Mouse (Mus musculus): ENCODE measurements at regions not wholly inside any gene's neighbourhood (a gene's known extent, or its start where the extent isn't known, plus 50 kb on each side); places are given as distances from the start of the nearest gene placed in this dataset.

DNA sequence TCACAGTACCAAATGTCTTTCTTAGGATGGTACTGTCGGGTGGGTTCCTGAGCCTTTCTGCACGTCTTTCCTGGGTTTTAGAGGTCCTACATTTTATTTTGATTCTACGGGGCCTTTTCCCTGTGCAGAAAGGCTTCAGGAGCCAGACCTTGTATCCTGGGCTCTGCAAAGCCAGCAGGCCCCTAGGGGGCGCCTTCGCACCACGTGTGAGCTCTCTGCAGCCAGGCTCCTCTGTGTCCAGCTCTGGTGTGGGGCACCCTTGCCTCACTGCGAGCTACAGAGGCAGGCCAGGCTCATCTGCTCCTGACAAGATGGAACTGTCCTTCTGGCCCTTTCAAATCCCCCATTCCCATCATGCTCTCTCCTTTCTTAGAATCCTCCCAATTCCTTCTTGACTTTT is 53.3 kb upstream of the Usp3 start:
- DNase-seq (ENCODE audit: low read depth): peak; percentile 41

DNA sequence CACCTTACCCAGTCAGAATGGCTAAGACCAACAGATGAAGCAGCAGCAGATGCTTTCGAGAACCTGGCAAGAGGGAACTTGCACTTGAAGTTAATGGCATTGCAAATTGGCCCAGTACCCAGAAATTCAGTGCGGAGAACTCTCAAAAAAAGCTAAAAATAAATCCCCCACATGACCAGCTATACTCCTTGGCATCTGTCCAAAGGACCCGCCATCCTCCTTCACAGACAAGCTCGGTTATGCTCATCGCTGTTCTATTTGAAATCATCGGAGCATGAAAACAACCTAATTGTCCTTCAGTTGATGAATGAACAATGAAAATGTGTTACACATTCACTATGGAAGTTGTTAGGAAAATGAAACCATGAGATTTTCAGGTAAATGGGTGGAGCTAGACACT is 58.4 kb upstream of the Usp3 start:
- DNase-seq (ENCODE audit: low read depth): no peak

DNA sequence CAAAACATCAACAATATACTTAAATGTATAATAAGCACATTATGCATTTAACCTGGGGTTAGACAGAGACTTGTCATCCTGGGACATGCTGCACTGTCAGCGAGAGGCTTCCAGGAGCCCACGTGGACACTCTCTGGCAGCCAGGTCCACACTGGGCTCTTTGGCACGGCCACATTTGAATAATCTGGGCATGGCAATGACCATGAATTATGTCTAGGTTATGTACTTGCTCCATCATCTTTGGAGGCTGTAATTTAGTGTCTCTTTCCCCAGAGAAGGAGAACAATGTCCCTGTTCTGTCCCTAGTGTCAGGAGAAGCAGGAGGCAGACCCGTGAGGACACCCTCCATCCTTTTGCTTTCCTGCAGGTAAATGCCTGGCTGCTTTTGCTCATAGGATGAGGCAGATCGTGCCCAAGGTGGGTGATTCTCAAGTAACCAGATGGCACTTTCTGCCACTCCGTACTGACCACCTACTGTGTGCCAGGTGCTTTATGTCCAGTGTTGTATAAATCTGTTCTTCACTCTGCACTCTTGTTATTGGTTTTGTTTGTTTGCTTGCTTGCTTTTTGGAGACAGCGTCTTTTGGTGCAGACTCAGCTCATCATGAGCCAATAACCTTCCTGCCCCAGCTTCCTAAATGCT is 56.2 kb upstream of the Car12 start:
- no peak for DNase-seq (ENCODE audit: low read depth)

GRCm38 (mm10) chr9:66658707-66659242 is 54.7 kb upstream of the Car12 start:
- no peak for DNase-seq (ENCODE audit: low read depth)

- no peak for DNase-seq (ENCODE audit: low read depth)
These were observed 53.6 kb upstream of the Car12 start for GRCm38 (mm10) chr9:66659781-66660445.

GRCm38 (mm10) chr9:66661596-66661995 is 51.9 kb upstream of the Car12 start:
- no peak for DNase-seq (ENCODE audit: low read depth)

DNA sequence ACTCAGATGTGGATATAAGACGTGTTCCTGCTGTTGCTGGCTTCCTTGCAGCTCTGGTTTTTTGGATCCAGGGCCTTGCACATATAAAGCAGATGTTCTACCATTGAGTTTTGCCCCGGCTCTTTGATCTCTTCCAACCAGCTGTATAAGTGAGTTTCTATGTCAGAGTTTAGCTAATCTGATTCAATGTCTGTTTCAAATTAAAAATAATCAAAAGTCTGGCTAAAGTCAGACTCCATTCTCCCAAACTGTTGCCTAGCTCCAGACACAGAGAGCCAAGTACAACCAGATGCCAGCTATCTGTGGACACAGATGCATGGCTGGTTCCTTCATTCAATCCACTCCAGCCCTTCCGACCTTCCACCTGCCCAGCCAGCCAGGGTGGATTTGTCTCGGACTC is 51.0 kb upstream of the Car12 start:
- DNase-seq (ENCODE audit: low read depth): no peak
